Mouse (Mus musculus) bone marrow, adult 2 months (tissue): ENCODE measurements around the gene Slc16a3.

Source experiments
- CTCF ChIP-seq: fragments of 200-500 bp; IDR thresholded peaks from 2 replicates; pipeline ENCODE4 v1.5.1; 2011; ENCODE audit warnings: low read length, control low read depth; ENCODE audit not compliant: control insufficient read depth, insufficient read depth
- POLR2A ChIP-seq: fragments of 200-500 bp; IDR thresholded peaks from 2 replicates; pipeline ENCODE4 v1.6.1; 2011; ENCODE audit warnings: low read depth, mild to moderate bottlenecking, control low read depth, low read length, borderline replicate concordance; ENCODE audit not compliant: control insufficient read depth

GRCm38 (mm10) chr11:120960248-120960647 is 12.0 kb downstream of the Slc16a3 start:
- TF ChIP-seq POLR2A, result no peak
- no peak for TF ChIP-seq CTCF
